Mouse (Mus musculus) kidney, adult 11 months (tissue): ENCODE data around the gene Gm4297.
"Not testable (repeated sequence)": the region's sequence is repeated elsewhere in the genome, so short reads cannot be mapped to it uniquely, and the experiment has no call there.

ENCODE experiments used
- DNase-seq: peaks from one replicate; pipeline ENCODE4 v3.0.0; 2022

Gm4297 gene

DNA sequence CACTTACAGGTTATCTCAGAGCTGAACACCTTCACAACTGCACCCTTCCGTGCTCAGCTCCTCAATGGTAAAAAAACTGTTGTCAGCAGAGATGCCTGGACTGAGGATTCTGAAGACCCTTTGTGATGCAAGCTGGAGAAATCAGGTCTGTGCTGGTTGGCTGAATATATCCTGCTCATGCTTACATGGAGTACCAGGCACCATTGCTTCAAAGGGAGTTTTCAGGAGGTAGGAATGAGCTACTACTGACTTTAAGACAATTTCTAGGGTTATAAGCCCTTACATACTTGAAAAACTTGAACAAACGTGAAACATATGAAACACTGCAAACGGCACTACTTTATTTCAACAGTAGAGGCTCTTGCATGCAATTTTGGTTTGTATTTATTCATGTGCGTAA, at the start of gene Gm4297:
TSS of gene Gm4297 (minus strand) at position 101 of the 400 bp plus-strand sequence.
- DNase-seq: not testable (repeated sequence)
